Mouse (Mus musculus): ENCODE data around the gene Kcnh1. TPM values are rescaled to one million over a fixed set of nuclear protein-coding genes. Genes with fewer than 3 reads are reported as not detected.

Kcnh1 gene
- 3.1 and 3.6 TPM in 2 replicates for polyA plus RNA-seq (2012; rRNA removed)

GRCm38 (mm10) chr1:192190508-192191321 lies at the start of gene Kcnh1:
Gene Kcnh1, plus strand, starts transcription at chr1:192190774.

Other genes starting within 250 kb of the Kcnh1 start
- gene Rd3, start 213.4 kb upstream of the Kcnh1 start, polyA plus RNA-seq (2012; rRNA removed): 1.8 TPM in 2 replicates
- 3.0 and 3.1 TPM in 2 replicates for gene Traf5, start 98.2 kb upstream of the Kcnh1 start, polyA plus RNA-seq (2012; rRNA removed)
- 40.6 and 41.0 TPM in 2 replicates for gene Rcor3, start 52.7 kb upstream of the Kcnh1 start, polyA plus RNA-seq (2012; rRNA removed)

All from central nervous system, embryonic 18 days (tissue).